Mouse (Mus musculus): ENCODE measurements around the gene Gm20388. TPM values are rescaled to one million over a fixed set of nuclear protein-coding genes. Genes with fewer than 3 reads are reported as not detected.

Gm20388 gene
- polyA plus RNA-seq, 1 experiment from 2014 or later: not detected

- DNase-seq (ENCODE audit: low spot score) (peak; percentile 69), ATAC-seq (ENCODE audit: low FRiP score, low TSS enrichment) (peak; percentile 25; the same call in 1 of the 2 replicates)
- Histone ChIP-seq H3K4me2 (replicated peaks; ENCODE audit: low read depth) (peak overlapping the region; percentile 98), H3K4me3 (ENCODE audit: low read depth, low read length) (peak overlapping the region; percentile 75), H3K9me3 (ENCODE audit: control insufficient read depth, low read length) (no peaks in the 10 kb centered on the region), H3K4me1 (replicated peaks; ENCODE audit: control insufficient read depth, insufficient read depth) (no peaks in the 10 kb centered on the region), H3K9ac (ENCODE audit: low read length) (peak overlapping the region; percentile 80), H3K27me3 (ENCODE audit: control insufficient read depth, insufficient read depth, low read length) (no peaks in the 10 kb centered on the region), H3K36me3 (ENCODE audit: control insufficient read depth, insufficient read depth, low read length) (no peaks in the 10 kb centered on the region), H3K27ac (replicated peaks) (peak overlapping the region; percentile 91)
- TF ChIP-seq CTCF (IDR thresholded peaks at IDR 0.05; ENCODE audit: low read depth) (no peak), EP300 (optimal IDR thresholded peaks at IDR 0.05) (no peak)
- WGBS: 1% methylated on average over 50 of the region's 55 CpGs
These were observed 577.3 kb downstream of the Gm20388 start for GRCm38 (mm10) chr8:120487729-120488510.

- Histone ChIP-seq H3K9ac (ENCODE audit: low read length) (peak overlapping the region; percentile 80), H3K9me3 (ENCODE audit: control insufficient read depth, low read length) (no peaks in the 10 kb centered on the region), H3K36me3 (ENCODE audit: control insufficient read depth, insufficient read depth, low read length) (no peaks in the 10 kb centered on the region), H3K4me2 (replicated peaks; ENCODE audit: low read depth) (peak overlapping the region; percentile 98), H3K27me3 (ENCODE audit: control insufficient read depth, insufficient read depth, low read length) (no peaks in the 10 kb centered on the region), H3K4me3 (ENCODE audit: low read depth, low read length) (peak overlapping the region; percentile 75), H3K4me1 (replicated peaks; ENCODE audit: control insufficient read depth, insufficient read depth) (no peaks in the 10 kb centered on the region), H3K27ac (replicated peaks) (peak overlapping the region; percentile 91)
- no peak for TF ChIP-seq EP300 (optimal IDR thresholded peaks at IDR 0.05)
- no peak for TF ChIP-seq CTCF (IDR thresholded peaks at IDR 0.05; ENCODE audit: low read depth)
- no peak for ATAC-seq (ENCODE audit: low FRiP score, low TSS enrichment)
- DNase-seq (ENCODE audit: low spot score): peak; percentile 63
- WGBS: under 1% methylated on average over 25 of the region's 25 CpGs
These were observed 578.0 kb downstream of the Gm20388 start for GRCm38 (mm10) chr8:120488636-120489131.

GRCm38 (mm10) chr8:120489142-120489754 lies 578.6 kb downstream of the Gm20388 start:
- H3K9ac ChIP-seq (ENCODE audit: low read length): peak overlapping the region; percentile 80
- no peaks in the 10 kb centered on the region for H3K4me1 ChIP-seq (replicated peaks; ENCODE audit: control insufficient read depth, insufficient read depth)
- H3K27ac ChIP-seq (replicated peaks): peak overlapping the region; percentile 91
- H3K4me2 ChIP-seq (replicated peaks; ENCODE audit: low read depth): peak overlapping the region; percentile 98
- no peak for TF ChIP-seq CTCF (IDR thresholded peaks at IDR 0.05; ENCODE audit: low read depth)
- no peak for TF ChIP-seq EP300 (optimal IDR thresholded peaks at IDR 0.05)
- under 1% methylated on average over 70 of the region's 73 CpGs for WGBS
- peak overlapping the region; percentile 75 for H3K4me3 ChIP-seq (ENCODE audit: low read depth, low read length)
- H3K9me3 ChIP-seq (ENCODE audit: control insufficient read depth, low read length): no peaks in the 10 kb centered on the region
- peak; percentile 70 for DNase-seq (ENCODE audit: low spot score)
- no peak for ATAC-seq (ENCODE audit: low FRiP score, low TSS enrichment)
- H3K36me3 ChIP-seq (ENCODE audit: control insufficient read depth, insufficient read depth, low read length): no peaks in the 10 kb centered on the region
- no peaks in the 10 kb centered on the region for H3K27me3 ChIP-seq (ENCODE audit: control insufficient read depth, insufficient read depth, low read length)

DNA sequence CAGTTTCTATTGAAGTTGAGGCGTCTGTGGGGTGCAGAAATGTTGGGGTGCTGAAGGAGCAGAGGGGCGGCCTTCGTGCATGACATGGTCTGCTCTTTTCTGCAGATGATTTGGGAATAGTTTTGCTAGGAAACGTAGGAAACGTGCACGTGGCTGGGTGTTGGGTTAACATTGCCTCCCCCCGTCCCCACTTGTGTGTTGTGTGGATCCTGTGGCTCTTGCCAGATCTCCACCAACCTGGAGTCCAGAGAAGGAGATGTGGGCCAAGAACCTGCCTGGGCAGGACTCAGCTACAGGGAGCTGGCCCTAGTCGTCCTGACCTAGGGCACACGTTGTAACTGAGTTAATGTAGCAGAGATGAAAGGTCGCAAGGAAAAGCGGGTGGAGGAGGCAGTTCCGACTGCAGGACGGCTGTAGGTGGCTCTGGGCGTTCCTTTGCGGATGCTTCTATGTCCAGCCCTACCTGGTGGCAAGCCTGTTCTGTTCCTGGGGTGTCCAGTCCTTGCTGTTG lies 579.2 kb downstream of the Gm20388 start:
- H3K4me1 ChIP-seq (replicated peaks; ENCODE audit: control insufficient read depth, insufficient read depth): no peaks in the 10 kb centered on the region
- H3K4me2 ChIP-seq (replicated peaks; ENCODE audit: low read depth): peak overlapping the region; percentile 98
- H3K9me3 ChIP-seq (ENCODE audit: control insufficient read depth, low read length): no peaks in the 10 kb centered on the region
- WGBS: 48% methylated on average over 15 of the region's 15 CpGs
- H3K36me3 ChIP-seq (ENCODE audit: control insufficient read depth, insufficient read depth, low read length): no peaks in the 10 kb centered on the region
- H3K27me3 ChIP-seq (ENCODE audit: control insufficient read depth, insufficient read depth, low read length): no peaks in the 10 kb centered on the region
- H3K9ac ChIP-seq (ENCODE audit: low read length): peak overlapping the region; percentile 80; the same call in 1 of the 2 replicates
- TF ChIP-seq CTCF (IDR thresholded peaks at IDR 0.05; ENCODE audit: low read depth) (peak; percentile 10; the same call in 1 of the 2 replicates), EP300 (optimal IDR thresholded peaks at IDR 0.05) (no peak)
- H3K4me3 ChIP-seq (ENCODE audit: low read depth, low read length): peak overlapping the region; percentile 75
- DNase-seq (ENCODE audit: low spot score) (no peak), ATAC-seq (ENCODE audit: low FRiP score, low TSS enrichment) (peak; percentile 2; the same call in 1 of the 2 replicates)
- H3K27ac ChIP-seq (replicated peaks): peak overlapping the region; percentile 91

DNA sequence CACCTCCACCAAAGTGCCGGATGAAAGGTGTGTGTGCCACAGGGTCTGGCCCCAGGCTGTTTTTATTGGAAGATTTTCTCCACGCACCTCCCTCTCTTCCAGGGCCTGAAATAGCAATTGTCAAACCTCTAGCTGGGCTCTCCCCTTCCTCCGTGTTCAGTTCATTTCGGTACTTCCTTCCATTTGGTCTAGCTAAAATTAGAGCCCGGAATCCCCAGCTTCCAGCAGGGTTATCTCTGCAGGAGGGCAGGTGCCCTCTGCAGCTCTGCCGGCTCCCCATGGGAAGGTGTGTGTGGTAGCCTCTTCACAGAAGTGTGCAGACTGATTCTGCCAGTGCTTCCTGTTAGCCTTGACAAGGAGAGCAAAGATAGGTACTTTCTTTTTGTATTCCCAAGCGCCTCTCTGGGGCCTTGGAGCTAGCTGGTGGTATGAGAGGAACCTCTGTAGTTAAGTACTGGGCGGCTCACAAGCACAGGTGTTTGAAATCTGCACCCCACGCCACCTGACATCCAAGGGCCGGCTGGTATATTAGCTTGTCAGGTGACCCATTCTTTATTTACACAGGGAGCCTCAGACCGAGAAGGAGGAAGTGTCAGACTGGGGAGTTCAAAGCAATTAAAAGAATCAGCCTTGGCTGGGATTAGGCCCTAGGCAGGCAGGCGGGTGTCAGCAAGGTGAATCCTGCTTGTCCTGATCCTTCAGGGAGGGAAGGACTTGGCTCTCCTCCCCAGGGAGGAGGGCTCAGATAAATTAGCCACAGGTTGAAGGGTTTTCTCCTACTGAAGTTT lies 579.9 kb downstream of the Gm20388 start:
- no peaks in the 10 kb centered on the region for H3K36me3 ChIP-seq (ENCODE audit: control insufficient read depth, insufficient read depth, low read length)
- ATAC-seq (ENCODE audit: low FRiP score, low TSS enrichment) (peak; percentile 38), DNase-seq (ENCODE audit: low spot score) (peak; percentile 67)
- H3K4me3 ChIP-seq (ENCODE audit: low read depth, low read length): peak overlapping the region; percentile 75
- H3K27me3 ChIP-seq (ENCODE audit: control insufficient read depth, insufficient read depth, low read length): no peaks in the 10 kb centered on the region
- no peak for TF ChIP-seq CTCF (IDR thresholded peaks at IDR 0.05; ENCODE audit: low read depth)
- no peaks in the 10 kb centered on the region for H3K9me3 ChIP-seq (ENCODE audit: control insufficient read depth, low read length)
- H3K27ac ChIP-seq (replicated peaks): peak overlapping the region; percentile 69
- H3K9ac ChIP-seq (ENCODE audit: low read length): 0 out of 2 replicates have a peak overlapping the region, but pooled peaks have one; percentile 8
- no peaks in the 10 kb centered on the region for H3K4me1 ChIP-seq (replicated peaks; ENCODE audit: control insufficient read depth, insufficient read depth)
- H3K4me2 ChIP-seq (replicated peaks; ENCODE audit: low read depth): peak overlapping the region; percentile 98
- 50% methylated on average over 12 of the region's 12 CpGs for WGBS
